Mouse (Mus musculus) kidney, adult 9 months (tissue): ENCODE measurements around the gene Olfr1412.

Source experiments
- DNase-seq: peaks from one replicate; pipeline ENCODE4 v3.0.0; 2022

Gene Olfr1412

GRCm38 (mm10) chr1:92638181-92638580, 52.6 kb downstream of the Olfr1412 start:
- no peak for DNase-seq

GRCm38 (mm10) chr1:92638736-92639135, 53.2 kb downstream of the Olfr1412 start:
- no peak for DNase-seq

DNA sequence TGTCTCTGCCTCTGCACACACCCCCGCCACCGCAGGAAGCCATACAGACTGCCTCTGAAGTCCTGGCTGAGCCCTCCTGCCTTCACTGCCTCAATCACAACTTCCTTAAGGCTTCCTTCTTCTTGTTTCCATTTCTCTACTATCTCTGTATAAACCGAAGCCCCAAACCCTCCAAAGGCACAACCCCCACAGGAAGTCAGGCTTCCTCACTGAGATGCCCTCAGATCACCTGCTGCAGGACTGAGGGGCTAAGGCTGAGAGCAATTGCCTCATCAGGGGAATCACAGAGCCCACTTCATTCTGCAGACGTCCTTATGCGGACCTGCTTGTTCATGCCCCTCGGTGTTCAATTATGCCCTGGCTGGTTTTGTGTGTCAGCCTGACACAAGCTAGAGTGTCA, 54.8 kb downstream of the Olfr1412 start:
- no peak for DNase-seq
